Mouse (Mus musculus) bone marrow macrophage, adult 2 months (primary cell): ENCODE measurements around the gene Jdp2.

ENCODE experiments used
- CTCF ChIP-seq: IDR thresholded peaks from 2 replicates; pipeline ENCODE4 v1.5.1; 2012; ENCODE audit warnings: low read depth, mild to moderate bottlenecking, low read length, moderate library complexity
- POLR2A ChIP-seq: IDR thresholded peaks from 2 replicates; pipeline ENCODE4 v1.6.1; 2012; ENCODE audit warnings: mild to moderate bottlenecking, low read depth, low read length, borderline replicate concordance

DNA sequence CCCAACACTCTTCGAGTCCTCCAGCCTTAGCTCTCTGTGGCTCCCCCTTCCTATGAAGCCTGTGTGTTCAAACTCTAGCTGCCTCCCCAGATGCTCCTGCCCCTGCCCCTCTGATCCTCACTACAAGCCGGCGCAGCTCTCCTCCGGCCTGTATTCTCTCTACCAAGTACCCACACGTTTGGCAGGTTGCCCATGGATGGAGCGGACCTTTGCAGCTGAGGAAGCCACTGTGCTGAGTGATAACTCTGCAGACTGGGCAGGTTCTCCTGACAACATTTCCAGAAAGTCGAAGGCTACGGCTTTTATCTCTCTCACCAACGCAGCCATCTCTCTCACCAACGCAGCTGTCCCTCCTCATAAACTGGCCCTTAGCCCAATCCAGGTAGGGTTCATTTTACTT lies 39.5 kb upstream of the Jdp2 start:
- TF ChIP-seq POLR2A (no peak), CTCF (no peak)
